Mouse (Mus musculus): ENCODE results near the gene Polr2f. TPM values are rescaled to one million over a fixed set of nuclear protein-coding genes. Genes with fewer than 3 reads are reported as not detected.

The Polr2f gene
- polyA plus RNA-seq, 1 experiment from 2014 or later: 231 TPM

DNA sequence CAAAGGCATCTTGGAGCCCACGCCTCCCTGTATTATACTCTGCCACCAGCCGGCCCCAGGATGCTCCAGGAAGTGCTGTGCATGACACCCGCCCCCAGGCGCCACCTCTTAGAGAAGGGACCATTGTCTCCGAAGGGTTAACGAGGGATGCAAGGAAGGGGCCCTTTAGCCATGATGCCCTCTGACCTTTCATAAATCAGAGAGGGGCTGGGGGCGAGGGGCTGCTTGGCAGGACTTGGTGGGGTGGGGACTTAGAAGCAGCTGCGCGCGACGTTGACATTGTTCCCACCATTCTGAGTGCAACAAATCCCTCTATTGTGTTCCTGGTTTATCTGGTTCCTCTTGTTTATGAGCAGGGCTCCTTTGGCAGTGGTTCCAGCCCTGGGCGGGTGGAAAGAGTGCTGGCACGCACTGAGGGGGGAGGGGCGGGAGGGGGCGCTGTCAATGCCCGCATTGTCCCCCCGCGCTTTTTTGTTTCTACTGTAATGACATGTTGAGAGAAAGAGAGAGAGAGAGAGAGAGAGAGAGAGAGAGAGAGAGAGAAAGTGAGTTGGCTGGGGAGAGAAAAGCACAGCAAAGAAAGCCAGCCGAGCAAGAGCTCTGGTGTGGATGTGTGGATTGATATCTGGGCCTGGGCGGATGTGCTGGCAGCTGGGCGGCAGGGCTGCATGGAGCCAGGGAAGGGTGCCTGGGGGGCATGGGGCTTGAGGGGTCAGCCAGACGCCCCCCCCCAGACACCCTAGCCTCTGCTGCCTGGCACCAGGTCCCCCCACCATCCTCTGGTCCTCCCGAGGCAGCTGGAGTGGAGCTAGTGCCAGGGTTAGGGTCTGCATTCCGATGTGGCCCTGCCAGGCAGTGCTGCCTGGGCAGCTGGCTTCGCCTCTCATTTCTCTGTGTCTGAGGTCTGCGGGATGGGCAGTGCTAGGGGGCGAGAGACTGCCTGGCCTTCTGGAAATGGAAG is 52.4 kb downstream of the Polr2f start:
- peak overlapping the region; percentile 84 for H3K27ac ChIP-seq (replicated peaks)
- 32% methylated on average over 27 of the region's 27 CpGs for WGBS

DNA sequence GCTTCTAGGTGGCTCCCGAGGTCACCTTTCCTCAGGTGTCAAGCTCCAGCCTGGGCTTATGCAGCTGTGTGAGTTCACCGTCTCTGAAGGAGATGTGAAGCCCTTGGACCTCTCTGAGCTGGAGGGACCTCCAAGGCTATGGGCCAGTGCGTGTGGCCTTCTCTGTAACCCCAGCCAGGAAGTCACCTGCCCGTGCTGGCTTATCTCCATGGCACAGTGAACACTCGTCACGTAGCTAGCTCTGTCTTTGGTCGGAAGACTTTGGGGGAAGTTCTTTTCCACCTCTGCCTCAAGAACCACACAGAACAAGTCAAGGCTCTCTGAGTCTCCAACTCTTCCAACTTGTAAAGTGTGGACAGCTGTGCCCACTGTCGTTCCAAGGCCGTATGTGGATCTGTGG is 53.2 kb downstream of the Polr2f start:
- 60% methylated on average over 9 of the region's 9 CpGs for WGBS
- no peak; the same call in 1 of the 2 replicates for ATAC-seq (ENCODE audit: extremely low read depth, insufficient number of reproducible peaks, low FRiP score, low TSS enrichment)
- Histone ChIP-seq H3K9ac (no peak overlapping the region), H3K9me3 (no peaks in the 10 kb centered on the region; the same call in 1 of the 2 replicates), H3K4me1 (peaks cover 45% of the 10 kb centered on the region), H3K27ac (replicated peaks) (peak overlapping the region; percentile 84), H3K4me3 (no peak overlapping the region), H3K27me3 (replicated peaks) (no peaks in the 10 kb centered on the region; the same call in 1 of the 2 replicates), H3K4me2 (no peak overlapping the region), H3K36me3 (no peaks in the 10 kb centered on the region)

More for the DNA sequence above, 52.4 kb downstream of the Polr2f start:
- ATAC-seq (ENCODE audit: extremely low read depth, insufficient number of reproducible peaks, low FRiP score, low TSS enrichment): 0 out of 2 replicates have a peak, but pooled peaks have one; percentile 38
- H3K9ac ChIP-seq: peak overlapping the region; percentile 66
- no peaks in the 10 kb centered on the region for H3K36me3 ChIP-seq
- H3K27me3 ChIP-seq (replicated peaks): no peaks in the 10 kb centered on the region; the same call in 1 of the 2 replicates
- peaks cover 42% of the 10 kb centered on the region for H3K4me1 ChIP-seq
- H3K4me3 ChIP-seq: no peak overlapping the region
- H3K4me2 ChIP-seq: peak overlapping the region; percentile 48
- no peaks in the 10 kb centered on the region; the same call in 1 of the 2 replicates for H3K9me3 ChIP-seq

DNA sequence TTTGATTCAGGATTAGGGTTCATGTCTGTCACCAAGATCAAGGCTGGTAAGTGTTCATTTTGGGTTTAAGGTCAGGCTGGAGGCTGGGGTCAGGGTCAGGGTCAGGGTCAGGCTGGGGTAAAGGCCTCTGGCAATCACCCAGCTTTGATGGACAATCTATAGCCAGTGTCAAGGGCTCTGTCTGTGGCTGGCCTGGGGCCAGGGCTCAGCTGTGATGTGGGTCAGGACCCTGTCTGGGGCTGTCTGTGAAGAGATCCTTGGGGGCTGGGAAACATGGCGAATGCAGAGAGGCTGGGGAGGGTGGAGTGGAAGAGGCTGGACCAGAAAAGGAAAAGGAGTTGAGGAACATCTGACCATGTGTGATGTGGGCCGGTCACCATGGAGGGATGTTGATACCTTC is 54.1 kb downstream of the Polr2f start:
- Histone ChIP-seq H3K4me2 (no peak overlapping the region), H3K9ac (no peak overlapping the region), H3K36me3 (no peaks in the 10 kb centered on the region), H3K27me3 (replicated peaks) (no peaks in the 10 kb centered on the region; the same call in 1 of the 2 replicates), H3K27ac (replicated peaks) (no peak overlapping the region), H3K4me3 (no peak overlapping the region), H3K4me1 (peaks cover 45% of the 10 kb centered on the region), H3K9me3 (no peaks in the 10 kb centered on the region; the same call in 1 of the 2 replicates)
- ATAC-seq (ENCODE audit: extremely low read depth, insufficient number of reproducible peaks, low FRiP score, low TSS enrichment): no peak
- 73% methylated on average over 2 of the region's 2 CpGs for WGBS

DNA sequence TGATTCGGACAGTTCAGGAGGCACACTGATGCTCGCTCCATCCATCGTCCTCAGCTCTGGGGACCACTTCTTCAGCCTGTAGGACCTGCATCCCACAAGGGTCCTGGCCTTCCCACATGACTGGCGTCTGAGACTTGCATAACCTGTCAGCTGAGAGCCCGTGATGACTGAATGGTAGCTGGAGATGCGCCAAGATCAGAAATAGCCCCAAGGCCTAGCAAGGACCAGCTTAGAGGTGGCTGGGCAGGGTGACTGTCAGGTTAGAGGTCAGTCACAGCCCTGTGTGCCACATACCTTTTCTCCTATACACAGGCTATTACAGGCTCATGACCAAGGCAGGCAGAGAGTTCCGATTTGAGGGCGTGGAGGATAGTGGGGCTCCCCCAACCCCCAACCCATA is 54.7 kb downstream of the Polr2f start:
- Histone ChIP-seq H3K27ac (replicated peaks) (peak overlapping the region; percentile 44), H3K36me3 (no peaks in the 10 kb centered on the region), H3K9me3 (no peaks in the 10 kb centered on the region; the same call in 1 of the 2 replicates), H3K27me3 (replicated peaks) (no peaks in the 10 kb centered on the region; the same call in 1 of the 2 replicates), H3K4me3 (no peak overlapping the region), H3K4me1 (peaks cover 45% of the 10 kb centered on the region), H3K9ac (no peak overlapping the region), H3K4me2 (no peak overlapping the region)
- WGBS: 59% methylated on average over 8 of the region's 8 CpGs
- no peak; the same call in 1 of the 2 replicates for ATAC-seq (ENCODE audit: extremely low read depth, insufficient number of reproducible peaks, low FRiP score, low TSS enrichment)

DNA sequence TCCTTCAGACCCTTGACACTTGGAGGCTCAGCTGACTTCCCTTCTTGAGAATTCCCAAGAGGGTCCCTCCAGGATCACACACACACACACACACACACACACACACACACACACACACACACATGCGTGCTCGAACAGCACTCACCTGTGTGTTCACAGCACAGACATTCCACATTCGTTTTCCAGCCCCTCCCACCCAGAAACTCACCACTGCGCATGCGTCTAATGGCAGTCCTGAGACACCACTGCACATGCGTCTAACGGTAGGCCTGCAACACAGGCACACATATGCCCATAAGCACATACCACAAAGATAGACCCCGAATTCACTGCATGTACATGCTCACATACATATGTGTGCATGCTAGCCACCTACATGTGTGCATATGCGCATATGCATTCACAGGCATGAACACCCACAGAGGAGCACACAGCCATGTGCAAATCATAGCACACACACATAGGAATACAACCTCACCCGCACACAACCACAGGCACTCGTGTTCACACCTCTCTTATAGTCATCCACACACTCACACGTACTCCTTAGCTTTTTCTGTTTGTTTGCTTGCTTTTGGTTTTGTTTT is 58.7 kb downstream of the Polr2f start:
- Histone ChIP-seq H3K27ac (replicated peaks) (no peak overlapping the region), H3K9me3 (no peaks in the 10 kb centered on the region), H3K4me3 (no peak overlapping the region), H3K27me3 (replicated peaks) (peaks cover 26% of the 10 kb centered on the region), H3K4me2 (no peak overlapping the region), H3K4me1 (peaks cover 46% of the 10 kb centered on the region), H3K36me3 (no peaks in the 10 kb centered on the region), H3K9ac (no peak overlapping the region)
- WGBS: 85% methylated on average over 12 of the region's 12 CpGs
- ATAC-seq (ENCODE audit: extremely low read depth, insufficient number of reproducible peaks, low FRiP score, low TSS enrichment): no peak

Other genes starting within 250 kb of the Polr2f start
- gene Gm49510, start 241.3 kb upstream of the Polr2f start, polyA plus RNA-seq (2015; fragmentation: Nextera tagmentation; extraction: Ambion mirVana): 0.20 and 0.31 TPM in 2 replicates
- 18.8 and 19.5 TPM in 2 replicates for gene Sh3bp1, start 241.2 kb upstream of the Polr2f start, polyA plus RNA-seq (2015; fragmentation: Nextera tagmentation; extraction: Ambion mirVana)
- 20.2 and 21.2 TPM in 2 replicates for gene Pdxp, start 227.1 kb upstream of the Polr2f start, polyA plus RNA-seq (2015; fragmentation: Nextera tagmentation; extraction: Ambion mirVana)
- gene Lgals1, start 214.3 kb upstream of the Polr2f start, polyA plus RNA-seq (2015; fragmentation: Nextera tagmentation; extraction: Ambion mirVana): 798 and 814 TPM in 2 replicates
- gene Nol12, start 206.1 kb upstream of the Polr2f start, polyA plus RNA-seq (2015; fragmentation: Nextera tagmentation; extraction: Ambion mirVana): 37.3 and 42.9 TPM in 2 replicates
- gene Triobp, start 193.3 kb upstream of the Polr2f start, polyA plus RNA-seq (2015; fragmentation: Nextera tagmentation; extraction: Ambion mirVana): 45.8 and 46.8 TPM in 2 replicates
- 237 and 238 TPM in 2 replicates for gene H1f0, start 112.6 kb upstream of the Polr2f start, polyA plus RNA-seq (2015; fragmentation: Nextera tagmentation; extraction: Ambion mirVana)
- not detected in 2 replicates for gene Galr3, start 99.1 kb upstream of the Polr2f start, polyA plus RNA-seq (2015; fragmentation: Nextera tagmentation; extraction: Ambion mirVana)
- gene Ankrd54, start 78.1 kb upstream of the Polr2f start, polyA plus RNA-seq (2015; fragmentation: Nextera tagmentation; extraction: Ambion mirVana): 23.9 and 25.4 TPM in 2 replicates
- 154 and 160 TPM in 2 replicates for gene Eif3l, start 65.8 kb upstream of the Polr2f start, polyA plus RNA-seq (2015; fragmentation: Nextera tagmentation; extraction: Ambion mirVana)
- 15.4 and 15.6 TPM in 2 replicates for gene Micall1, start 32.1 kb upstream of the Polr2f start, polyA plus RNA-seq (2015; fragmentation: Nextera tagmentation; extraction: Ambion mirVana)
- gene 1700088E04Rik, start 244 bp downstream of the Polr2f start, polyA plus RNA-seq (2015; fragmentation: Nextera tagmentation; extraction: Ambion mirVana): 6.0 TPM in 2 replicates
- 0.42 and 0.44 TPM in 2 replicates for gene Sox10, start 24.2 kb downstream of the Polr2f start, polyA plus RNA-seq (2015; fragmentation: Nextera tagmentation; extraction: Ambion mirVana)
- 32.4 and 33.4 TPM in 2 replicates for gene Pick1, start 88.2 kb downstream of the Polr2f start, polyA plus RNA-seq (2015; fragmentation: Nextera tagmentation; extraction: Ambion mirVana)
- 0.35 and 0.78 TPM in 2 replicates for gene Gm49486, start 88.4 kb downstream of the Polr2f start, polyA plus RNA-seq (2015; fragmentation: Nextera tagmentation; extraction: Ambion mirVana)
- 0.27 and 0.34 TPM in 2 replicates for gene Slc16a8, start 113.8 kb downstream of the Polr2f start, polyA plus RNA-seq (2015; fragmentation: Nextera tagmentation; extraction: Ambion mirVana)
- gene Baiap2l2, start 144.5 kb downstream of the Polr2f start, polyA plus RNA-seq (2015; fragmentation: Nextera tagmentation; extraction: Ambion mirVana): 10.6 and 12.4 TPM in 2 replicates
- 12.2 and 12.7 TPM in 2 replicates for gene Pla2g6, start 187.4 kb downstream of the Polr2f start, polyA plus RNA-seq (2015; fragmentation: Nextera tagmentation; extraction: Ambion mirVana)
- 1.7 and 2.0 TPM in 2 replicates for gene Maff, start 205.6 kb downstream of the Polr2f start, polyA plus RNA-seq (2015; fragmentation: Nextera tagmentation; extraction: Ambion mirVana)

Data from heart, embryonic 13.5 days (tissue).